Mouse (Mus musculus) neutrophil, adult 65 days (primary cell): ENCODE measurements around the gene Olfr1337. TPM values are rescaled to one million over a fixed set of nuclear protein-coding genes. Genes with fewer than 3 reads are reported as not detected.

ENCODE experiments used
- total RNA-seq: library from RNA; stranded (reverse); gene quantifications from 2 replicates; pipeline ENCODE4 v1.2.4, GENCODE M21; 2023

The Olfr1337 gene
- not detected in 2 replicates for total RNA-seq

DNA sequence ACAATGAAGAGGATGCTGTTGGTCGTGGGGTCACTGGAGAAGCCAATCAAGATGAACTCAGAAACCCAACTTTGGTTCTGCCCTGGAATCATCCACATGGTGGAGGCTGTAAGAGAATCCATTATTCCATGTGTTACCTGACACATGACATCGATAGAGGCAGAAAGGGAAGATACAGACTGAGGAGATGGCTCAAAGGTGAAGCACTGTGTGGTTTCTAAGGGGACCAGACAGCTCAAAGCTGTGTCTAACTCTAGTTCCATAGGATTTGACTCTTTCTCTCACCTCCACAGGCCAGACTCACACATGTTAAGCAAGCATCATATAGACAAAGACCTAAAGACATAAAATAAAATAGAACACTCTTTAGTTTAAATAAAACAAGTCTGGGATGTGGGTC is at the start of gene Olfr1337:
Olfr1337 (minus strand) TSS at position 101 of the 400 bp plus-strand sequence.

DNA sequence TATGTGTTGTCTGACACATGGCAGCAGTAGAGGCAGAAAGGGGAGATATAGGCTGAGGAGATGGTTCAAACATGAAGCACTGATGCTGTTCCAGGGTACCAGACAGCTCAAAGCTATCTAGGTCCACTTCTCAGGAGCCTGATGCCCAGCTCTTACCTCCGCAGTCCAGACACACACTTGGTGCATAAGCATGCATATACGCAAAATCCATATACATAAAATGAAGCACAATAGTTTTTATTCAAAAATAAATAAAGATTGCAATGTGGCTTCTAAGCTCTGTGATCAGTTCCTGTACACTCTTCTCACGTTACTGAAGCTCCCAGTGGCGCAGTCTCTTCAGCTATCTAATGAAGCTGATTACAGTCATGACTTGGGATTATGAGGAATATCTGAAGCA is 27.5 kb upstream of the Olfr1337 start, which contains the start of gene Olfr1335:
Olfr1335 (minus strand) TSS at position 101 of the 400 bp plus-strand sequence.

GRCm38 (mm10) chr4:118758637-118759036 is 23.7 kb downstream of the Olfr1337 start, which contains the start of gene Olfr1338:
Gene Olfr1338, minus strand, starts transcription at chr4:118758737.

DNA sequence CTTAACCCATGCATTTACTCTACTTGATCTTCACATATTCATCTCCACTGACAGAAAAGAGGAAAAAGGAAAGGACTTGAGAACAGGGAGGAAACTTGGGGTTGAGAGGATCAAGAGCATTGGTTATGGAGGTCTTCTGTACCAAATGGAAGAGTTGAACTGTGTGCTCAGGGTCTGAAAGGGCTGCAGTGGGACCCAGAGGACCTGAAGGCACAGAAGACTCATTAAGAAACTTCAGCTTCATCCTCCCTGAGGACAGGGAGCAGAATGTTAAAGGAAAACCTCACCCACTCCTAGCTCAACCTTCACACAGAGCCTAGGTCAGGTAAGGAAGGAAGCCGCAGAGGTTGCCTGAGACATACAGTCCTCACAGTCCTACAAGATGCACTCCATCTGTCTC is 50.5 kb downstream of the Olfr1337 start, which contains the start of gene Olfr1339:
Olfr1339 (plus strand) TSS at position 301 of the 400 bp plus-strand sequence.

Other genes starting within 250 kb of the Olfr1337 start
- gene Tmem125, start 238.5 kb downstream of the Olfr1337 start, total RNA-seq: not detected in 2 replicates
- gene Cfap57, start 161.8 kb downstream of the Olfr1337 start, total RNA-seq: 2.0 and 2.6 TPM in 2 replicates
- gene Ebna1bp2, start 161.8 kb downstream of the Olfr1337 start, total RNA-seq: 38.9 and 53.0 TPM in 2 replicates
- not detected in 2 replicates for gene Olfr62, start 123.6 kb downstream of the Olfr1337 start, total RNA-seq
- gene Olfr1342, start 89.8 kb downstream of the Olfr1337 start, total RNA-seq: not detected in 2 replicates
- not detected in 2 replicates for gene Olfr1341, start 79.1 kb downstream of the Olfr1337 start, total RNA-seq
- gene Olfr1340, start 62.4 kb downstream of the Olfr1337 start, total RNA-seq: not detected in 2 replicates
- not detected in 2 replicates for gene Olfr1339, start 50.4 kb downstream of the Olfr1337 start, total RNA-seq
- gene Olfr1338, start 23.8 kb downstream of the Olfr1337 start, total RNA-seq: not detected in 2 replicates
- not detected in 2 replicates for gene Olfr1335, start 27.4 kb upstream of the Olfr1337 start, total RNA-seq
- gene Olfr1333, start 53.7 kb upstream of the Olfr1337 start, total RNA-seq: not detected in 2 replicates
- not detected in 2 replicates for gene Olfr1331, start 82.1 kb upstream of the Olfr1337 start, total RNA-seq
- gene Olfr1330, start 106.0 kb upstream of the Olfr1337 start, total RNA-seq: not detected in 2 replicates
- gene Olfr1329, start 134.9 kb upstream of the Olfr1337 start, total RNA-seq: not detected in 2 replicates
- gene Olfr1328, start 156.0 kb upstream of the Olfr1337 start, total RNA-seq: not detected in 2 replicates
- gene Lao1, start 179.0 kb upstream of the Olfr1337 start, total RNA-seq: not detected in 2 replicates